Mouse (Mus musculus): ENCODE data around the gene Pml.

Gene Pml

GRCm38 (mm10) chr9:58234502-58235015, 15.0 kb downstream of the Pml start:
- DNase-seq (ENCODE audit: low spot score in 2 of 2), result no peak

- no peak for DNase-seq (ENCODE audit: low spot score in 2 of 2)
These were observed 17.2 kb downstream of the Pml start for GRCm38 (mm10) chr9:58232374-58232773.

- no peak for DNase-seq (ENCODE audit: low spot score in 2 of 2)
These were observed 17.8 kb downstream of the Pml start for GRCm38 (mm10) chr9:58231746-58232145.

GRCm38 (mm10) chr9:58228777-58229466, 20.7 kb downstream of the Pml start:
- no peak for DNase-seq (ENCODE audit: low spot score in 2 of 2)

GRCm38 (mm10) chr9:58225915-58226913, 23.4 kb downstream of the Pml start:
- DNase-seq (ENCODE audit: low spot score in 2 of 2), result no peak

- no peak for DNase-seq (ENCODE audit: low spot score in 2 of 2)
These were observed 25.2 kb downstream of the Pml start for GRCm38 (mm10) chr9:58224356-58224755.

GRCm38 (mm10) chr9:58220218-58220903, 29.2 kb downstream of the Pml start:
- peak in 1 of 2 experiments; percentile 57 for DNase-seq (ENCODE audit: low spot score in 2 of 2)

- no peak for DNase-seq (ENCODE audit: low spot score in 2 of 2)
These were observed 31.0 kb downstream of the Pml start for GRCm38 (mm10) chr9:58218539-58218938.

- DNase-seq (ENCODE audit: low spot score in 2 of 2), result peak in 1 of 2 experiments; percentile 70
These were observed 33.2 kb downstream of the Pml start for GRCm38 (mm10) chr9:58216402-58216801.

GRCm38 (mm10) chr9:58214519-58215180, 34.9 kb downstream of the Pml start:
- DNase-seq (ENCODE audit: low spot score in 2 of 2), result no peak

GRCm38 (mm10) chr9:58213865-58214264, 35.7 kb downstream of the Pml start:
- no peak for DNase-seq (ENCODE audit: low spot score in 2 of 2)

- no peak for DNase-seq (ENCODE audit: low spot score in 2 of 2)
These were observed 36.2 kb downstream of the Pml start for GRCm38 (mm10) chr9:58213377-58213776.

- no peak for DNase-seq (ENCODE audit: low spot score in 2 of 2)
These were observed 39.3 kb downstream of the Pml start for GRCm38 (mm10) chr9:58210304-58210627.

- no peak for DNase-seq (ENCODE audit: low spot score in 2 of 2)
These were observed 39.9 kb downstream of the Pml start for GRCm38 (mm10) chr9:58209462-58210303.

GRCm38 (mm10) chr9:58206013-58206412, 43.6 kb downstream of the Pml start:
- DNase-seq (ENCODE audit: low spot score in 2 of 2), result peak in 1 of 2 experiments; percentile 60

GRCm38 (mm10) chr9:58204448-58205000, 45.1 kb downstream of the Pml start:
- DNase-seq (ENCODE audit: low spot score in 2 of 2), result peak; percentile 86 to 91

GRCm38 (mm10) chr9:58203516-58204447, 45.8 kb downstream of the Pml start, which contains the start of the genes Islr and Islr2:
Gene Islr (minus strand): TSS chr9:58204306.
Gene Islr2 (minus strand): TSS chr9:58204319.
- DNase-seq (ENCODE audit: low spot score in 2 of 2), result peak; percentile 73 to 76

GRCm38 (mm10) chr9:58202676-58203453, 46.7 kb downstream of the Pml start:
- DNase-seq (ENCODE audit: low spot score in 2 of 2), result peak; percentile 60 to 78
